Mouse (Mus musculus) regulatory T cell (primary cell): Measurements from ENCODE around the gene Slc2a10.

Source experiments
- in situ Hi-C: fragments of 300-600 bp; cut with MboI, MseI; formaldehyde crosslinking; loops from one replicate; pipeline ENCODE4 v1.15.1; 2025; ENCODE audit warnings: high pct_unique_total_duplicates

Slc2a10 gene

DNA sequence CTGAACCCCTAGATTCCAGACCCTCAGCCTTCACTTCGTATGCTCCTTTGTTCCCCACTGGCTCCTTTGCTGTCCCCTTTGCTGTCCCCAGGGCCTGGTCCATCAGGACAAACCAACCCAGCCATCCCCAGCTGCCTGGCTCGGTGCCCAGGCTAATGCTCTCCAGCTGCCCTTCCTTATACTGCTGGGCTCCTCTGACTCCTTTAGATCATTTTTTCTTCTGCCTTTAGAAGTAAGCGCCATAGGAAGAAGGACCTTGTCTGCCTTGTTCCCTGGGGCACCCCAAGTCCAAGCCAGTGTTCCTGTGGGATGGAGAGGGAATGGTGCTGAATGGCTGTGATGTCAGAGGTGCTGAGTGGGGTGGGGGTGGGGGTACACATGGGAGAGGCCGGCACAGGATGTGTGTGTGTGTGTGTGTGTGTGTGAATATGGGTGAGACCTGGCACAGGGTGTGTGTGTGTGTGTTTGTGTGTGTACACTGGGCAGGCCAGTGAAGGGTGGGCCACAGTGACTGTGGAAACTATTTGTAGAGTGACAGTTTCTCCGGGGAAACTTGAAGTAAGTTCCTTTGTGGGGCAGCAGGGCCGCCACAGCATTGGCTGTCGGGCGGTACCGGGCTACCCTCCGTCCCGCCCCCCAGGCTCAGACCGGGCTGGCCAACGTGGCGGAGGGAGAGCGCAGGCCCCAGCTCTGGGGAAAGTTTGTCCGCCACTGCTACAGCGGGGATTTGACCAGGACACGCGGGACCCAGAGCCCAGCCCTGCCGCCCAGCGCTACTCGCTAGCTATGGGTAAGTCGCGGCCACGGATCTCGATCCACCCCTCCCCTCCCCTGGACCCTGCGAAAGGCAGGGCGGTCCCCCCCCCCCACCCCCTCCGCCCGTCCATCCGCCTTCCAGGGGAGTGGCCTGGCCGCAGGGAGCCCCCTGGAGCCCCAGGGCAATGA is at the start of gene Slc2a10:
Slc2a10 (plus strand) TSS at position 529 of the 945 bp plus-strand sequence.
- in situ Hi-C loops: no loop called here

DNA sequence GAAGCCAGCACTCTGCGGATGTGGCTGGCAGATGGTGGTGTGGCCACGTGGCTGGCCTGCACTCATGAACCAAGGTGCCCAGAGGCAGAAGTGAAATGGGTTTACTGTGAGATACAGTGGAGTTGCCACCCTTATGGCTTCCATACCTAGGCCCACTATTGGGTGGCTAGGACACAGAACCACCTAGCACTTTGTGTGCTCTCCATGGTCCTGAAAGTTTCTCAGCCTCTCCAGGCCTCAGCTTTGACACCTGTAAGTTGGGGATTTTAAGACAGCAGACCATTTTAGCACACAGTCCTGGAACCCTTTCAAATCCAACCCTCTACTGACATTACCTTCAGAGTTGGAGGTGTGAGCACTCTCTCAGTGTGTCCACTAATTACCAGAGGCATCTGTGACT is 46.9 kb upstream of the Slc2a10 start:
- in situ Hi-C loops: no loop called here

DNA sequence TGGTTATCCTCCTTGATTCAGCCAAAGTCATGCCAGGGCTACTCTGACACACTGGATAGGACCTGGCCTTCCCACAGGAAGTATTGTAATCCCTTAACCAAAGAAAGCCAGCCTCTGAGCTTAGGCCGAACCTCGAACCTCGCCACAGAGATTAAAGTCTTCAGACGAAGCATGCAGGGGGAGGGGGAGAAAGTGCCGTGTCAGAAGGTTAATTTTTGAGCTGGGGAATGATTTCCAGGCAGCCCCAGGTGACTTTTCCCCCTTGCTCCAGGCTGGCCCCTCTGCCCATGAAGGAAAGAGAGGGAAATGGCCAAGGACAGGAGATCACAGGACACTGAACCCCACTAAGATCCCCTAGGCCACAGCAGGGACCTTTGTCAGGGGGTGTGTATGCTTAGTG is 45.4 kb upstream of the Slc2a10 start:
- in situ Hi-C loops: no loop called here

DNA sequence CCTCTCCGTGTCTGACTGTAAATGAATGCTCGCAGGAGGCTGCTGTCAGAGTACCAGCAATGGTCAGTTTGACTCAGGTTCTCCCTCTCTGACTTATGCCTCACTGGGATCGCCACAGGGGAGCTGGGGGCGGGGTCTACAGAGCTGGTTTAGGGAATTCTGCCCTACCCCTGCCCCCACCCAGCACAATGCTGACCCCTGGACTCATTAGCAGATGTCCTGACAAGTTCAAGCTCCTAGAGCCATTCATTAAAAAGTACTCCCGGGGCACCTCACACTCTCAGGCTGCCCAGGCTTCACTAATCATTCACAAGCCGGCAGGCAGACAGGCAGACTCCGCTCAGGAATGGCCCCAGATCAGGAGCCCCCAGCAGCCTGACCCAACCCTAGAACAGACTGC is 43.9 kb upstream of the Slc2a10 start:
- in situ Hi-C loops: no loop called here

DNA sequence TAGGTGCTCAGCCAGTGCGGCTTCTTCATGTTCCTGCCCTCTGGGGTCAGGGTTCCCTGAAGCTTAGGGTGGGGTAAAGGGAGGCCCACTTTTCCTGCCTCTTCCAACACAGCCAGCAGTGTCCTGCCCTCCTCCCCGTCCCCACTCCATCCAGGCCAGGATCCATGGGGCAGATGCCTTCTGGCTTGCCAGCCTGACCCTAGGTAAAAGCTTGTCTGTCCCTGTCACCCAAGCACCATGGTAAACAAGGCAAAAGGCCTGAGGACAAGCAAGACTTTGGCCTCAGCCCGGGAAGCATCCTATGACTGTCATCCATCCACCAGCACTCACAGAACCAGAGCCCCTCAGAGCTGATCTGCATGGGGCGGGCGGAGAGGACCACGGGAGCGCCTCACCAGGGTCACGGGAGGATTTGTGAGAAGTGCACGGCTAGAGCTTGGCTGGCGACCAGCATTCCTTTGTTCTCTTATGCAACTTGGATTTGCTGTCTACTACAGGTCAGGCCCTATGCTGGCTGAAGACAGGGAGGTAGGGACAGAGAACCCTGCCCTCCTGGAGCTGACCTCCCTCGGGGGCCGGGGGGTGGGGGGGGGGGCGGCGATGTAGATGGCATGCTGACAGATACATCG is 35.6 kb upstream of the Slc2a10 start:
- in situ Hi-C loops: no loop called here

DNA sequence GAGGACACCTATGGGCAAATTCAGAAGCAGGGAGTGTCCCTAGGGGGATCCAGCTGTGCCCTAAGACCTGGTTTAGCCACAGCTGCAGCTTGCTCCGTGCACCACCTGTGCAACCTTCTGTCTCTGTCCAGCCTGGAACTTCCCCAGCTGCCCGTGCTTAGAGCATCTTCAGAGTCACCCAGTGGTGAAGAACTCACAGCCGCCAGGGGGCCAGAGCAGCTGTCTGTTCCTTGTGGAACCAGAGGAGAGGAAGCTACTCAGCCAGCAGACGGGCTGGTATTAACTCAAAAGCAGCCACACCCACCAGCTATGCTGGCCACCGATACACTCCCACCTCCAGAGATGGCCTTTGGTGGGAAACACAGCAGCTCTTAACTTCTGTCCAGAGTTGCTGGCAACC is 33.4 kb upstream of the Slc2a10 start:
- in situ Hi-C loops: no loop called here

DNA sequence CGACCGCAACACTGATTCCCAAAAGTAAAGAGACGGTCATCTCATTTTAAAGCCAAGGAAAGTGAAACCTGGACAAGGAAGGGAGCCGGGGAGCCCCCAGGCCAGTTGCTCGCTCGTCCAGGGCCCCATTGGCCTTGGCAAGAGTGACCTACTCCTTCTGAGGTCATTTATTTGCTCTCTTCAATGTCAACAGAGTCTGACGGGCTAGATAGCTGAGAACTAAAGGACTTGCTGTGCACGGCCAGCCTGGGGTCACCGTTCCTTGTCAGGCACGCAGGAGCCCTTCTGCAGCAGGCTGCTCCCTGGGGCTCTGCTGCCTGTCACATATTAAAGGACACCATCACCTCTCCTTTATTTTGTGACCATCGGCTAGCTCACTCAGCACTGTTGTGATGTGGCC is 31.6 kb upstream of the Slc2a10 start:
- in situ Hi-C loops: no loop called here

DNA sequence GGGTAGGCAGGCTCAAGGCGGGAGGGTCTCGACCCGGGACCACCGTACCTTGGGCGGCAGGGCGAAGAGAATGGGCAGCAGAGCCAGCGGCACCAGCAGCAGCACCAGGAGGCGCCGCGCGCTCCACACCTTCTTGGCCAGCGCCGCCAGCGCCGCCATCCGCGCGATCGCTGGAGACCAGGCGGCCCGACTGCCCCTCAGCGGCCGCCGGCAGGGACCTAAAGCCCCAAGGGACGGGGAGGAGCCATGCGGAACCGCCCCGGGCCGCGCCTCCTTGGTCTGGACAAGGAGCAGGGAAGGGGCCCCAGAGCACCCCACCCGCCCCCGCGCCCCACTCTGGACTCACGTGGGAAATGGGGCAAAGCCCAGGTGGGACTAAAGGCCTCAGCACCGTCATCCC is 30.6 kb upstream of the Slc2a10 start, which contains the start of gene Slc13a3:
Slc13a3 (minus strand) TSS at position 228 of the 400 bp plus-strand sequence.
- in situ Hi-C loops: no loop called here

DNA sequence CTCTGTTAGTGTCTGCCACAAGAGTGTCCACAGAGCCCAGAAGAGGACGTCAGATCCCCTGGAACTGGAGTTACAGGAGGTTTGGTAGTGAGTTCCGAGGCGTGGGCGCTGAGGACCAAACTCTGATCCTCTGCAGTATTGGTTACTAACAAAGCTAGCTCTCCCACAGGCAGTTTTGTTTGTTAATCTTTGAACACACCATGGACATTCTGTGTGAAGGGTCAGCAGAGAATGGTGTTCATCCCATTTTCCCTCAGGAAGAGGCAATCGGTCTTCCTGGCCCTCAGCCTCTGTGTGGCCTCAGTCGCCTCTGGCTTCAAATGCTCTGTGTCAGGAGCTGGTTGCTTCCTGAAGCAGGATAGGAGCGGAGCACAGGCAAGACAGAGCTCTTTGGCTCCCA is 28.2 kb upstream of the Slc2a10 start:
- in situ Hi-C loops: no loop called here

DNA sequence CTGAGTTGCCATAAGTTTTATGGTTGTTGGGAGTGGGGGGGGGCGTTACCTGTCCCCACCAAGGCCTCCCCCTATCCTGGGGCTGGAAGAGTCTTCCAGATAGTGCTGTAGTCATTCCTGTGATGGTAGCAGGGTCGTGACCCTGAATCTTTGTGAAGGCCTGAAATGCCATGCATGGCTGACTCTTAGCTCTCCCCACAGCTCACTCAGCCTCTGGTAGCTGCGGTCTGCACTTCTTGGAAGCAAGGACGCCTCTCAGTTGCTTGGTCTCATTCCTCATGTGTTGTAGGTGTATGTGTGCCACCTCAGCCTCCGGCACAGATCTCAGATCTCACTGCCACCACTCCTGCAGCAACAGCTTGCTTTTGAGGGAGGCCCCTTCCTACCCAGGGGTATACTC is 27.7 kb upstream of the Slc2a10 start:
- in situ Hi-C loops: no loop called here

DNA sequence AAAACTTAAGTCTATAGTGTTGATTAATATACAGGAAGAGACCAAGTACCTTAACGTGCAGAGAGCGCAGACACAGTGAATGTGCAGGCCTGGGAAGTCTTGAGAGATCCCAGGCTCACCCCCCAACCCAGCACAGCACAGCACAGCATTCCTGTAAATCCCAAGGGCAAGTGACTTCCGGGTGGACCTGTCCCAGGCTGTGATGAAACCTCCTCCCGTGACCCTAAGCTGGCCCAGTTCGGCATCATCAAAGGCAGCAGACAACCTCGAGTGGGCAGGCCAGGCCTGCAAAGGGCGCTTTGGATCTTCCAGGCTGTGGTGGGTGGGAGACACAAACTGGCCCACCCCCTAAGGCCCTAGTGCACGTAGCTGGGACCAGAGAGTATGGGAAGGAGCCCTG is 21.6 kb upstream of the Slc2a10 start:
- in situ Hi-C loops: no loop called here

DNA sequence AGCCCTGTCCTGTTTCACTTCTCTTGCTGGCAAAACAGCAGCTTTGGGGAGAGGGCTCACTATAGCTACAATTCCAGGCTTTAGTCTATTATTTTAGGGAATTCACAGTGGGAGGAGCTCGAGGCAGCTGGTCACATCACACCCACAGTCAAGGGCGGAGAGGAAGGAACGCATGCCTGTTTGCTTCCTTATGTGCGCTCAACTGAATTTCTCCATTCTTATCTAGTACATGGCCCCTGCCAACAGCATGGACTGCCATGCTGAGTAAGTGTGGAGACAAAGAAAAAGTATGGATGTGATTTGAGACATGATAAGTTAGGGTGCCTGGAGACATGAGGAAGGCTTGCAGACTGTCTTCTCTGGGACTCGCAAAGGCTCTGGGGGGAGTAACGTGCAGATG is 19.4 kb upstream of the Slc2a10 start:
- in situ Hi-C loops: no loop called here

DNA sequence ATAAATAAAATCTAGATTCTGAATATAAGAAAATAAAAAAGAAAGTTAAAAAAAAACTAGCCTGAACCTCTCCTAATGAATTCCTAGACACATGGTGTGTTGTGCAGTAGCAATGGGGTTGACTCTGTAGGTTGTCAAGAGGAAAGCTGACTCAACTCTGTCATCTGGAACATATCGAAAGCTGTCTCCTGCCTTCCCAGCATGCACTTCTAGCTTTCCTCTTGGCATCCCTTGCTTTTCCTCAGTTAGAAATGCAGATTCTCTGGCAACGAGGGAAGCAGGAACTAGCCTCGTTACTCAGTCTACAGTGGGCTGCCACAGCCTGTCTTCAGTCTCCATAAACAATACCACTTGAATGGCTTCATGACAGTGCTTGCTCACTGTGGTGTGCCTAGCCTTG is 17.8 kb upstream of the Slc2a10 start:
- in situ Hi-C loops: loop anchor here (5.0 kb wide), 1 partner anchor 124 kb away; no protein-coding TSS in a partner anchor

DNA sequence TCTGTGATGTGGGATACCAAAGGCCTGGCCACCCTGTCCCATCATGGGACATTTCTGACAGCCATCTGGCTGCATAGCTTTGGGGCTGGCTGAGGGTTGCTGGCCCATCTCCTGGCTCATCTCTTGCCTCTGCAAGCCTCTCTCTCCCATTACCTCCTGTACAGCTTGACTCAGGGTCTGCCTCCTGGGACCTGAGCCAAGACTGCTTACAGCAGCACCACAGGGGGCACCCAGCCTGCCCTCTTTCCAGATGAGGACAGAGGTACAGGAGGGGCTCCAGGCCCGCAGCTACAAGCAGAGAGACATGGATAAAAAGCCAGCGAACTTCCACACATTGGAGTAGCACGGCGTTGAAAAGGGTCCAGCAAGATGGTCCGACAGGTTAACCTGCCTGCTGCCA is 17.2 kb upstream of the Slc2a10 start:
- in situ Hi-C loops: loop anchor here (5.0 kb wide), 1 partner anchor 124 kb away; no protein-coding TSS in a partner anchor

DNA sequence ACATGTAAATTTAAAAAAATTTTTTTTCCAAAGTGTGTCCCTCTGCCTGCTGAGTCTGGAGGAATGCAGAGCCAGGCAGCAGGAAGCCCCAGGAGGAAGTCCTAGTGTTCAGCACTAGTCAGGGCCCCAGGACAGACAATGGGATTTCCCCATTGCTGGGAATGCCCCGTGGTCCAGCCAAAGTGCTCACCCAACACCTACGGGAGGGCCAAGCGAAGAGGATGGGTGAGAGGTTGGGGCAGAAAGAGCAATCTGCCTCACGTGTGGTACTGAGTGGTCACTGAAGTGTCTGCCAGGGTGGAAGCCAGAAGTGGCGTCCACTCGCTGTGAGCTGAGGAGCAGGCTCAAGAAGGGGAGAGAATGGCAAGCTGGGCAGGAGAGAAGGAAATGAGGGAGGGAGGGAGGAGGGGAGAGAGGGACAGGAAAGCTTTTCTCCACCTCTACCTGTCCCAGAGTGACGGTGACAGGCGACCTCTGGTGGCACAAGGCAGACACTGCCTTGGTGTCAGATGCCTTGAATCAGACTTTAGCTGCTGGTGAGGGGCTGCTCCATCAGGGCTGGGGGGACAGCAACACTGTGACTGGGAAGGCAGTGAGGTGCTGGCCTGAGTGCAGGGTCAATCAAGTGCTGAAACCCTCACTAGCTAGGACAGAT is 16.6 kb upstream of the Slc2a10 start:
- in situ Hi-C loops: loop anchor here (5.0 kb wide), 1 partner anchor 125 kb away; no protein-coding TSS in a partner anchor

DNA sequence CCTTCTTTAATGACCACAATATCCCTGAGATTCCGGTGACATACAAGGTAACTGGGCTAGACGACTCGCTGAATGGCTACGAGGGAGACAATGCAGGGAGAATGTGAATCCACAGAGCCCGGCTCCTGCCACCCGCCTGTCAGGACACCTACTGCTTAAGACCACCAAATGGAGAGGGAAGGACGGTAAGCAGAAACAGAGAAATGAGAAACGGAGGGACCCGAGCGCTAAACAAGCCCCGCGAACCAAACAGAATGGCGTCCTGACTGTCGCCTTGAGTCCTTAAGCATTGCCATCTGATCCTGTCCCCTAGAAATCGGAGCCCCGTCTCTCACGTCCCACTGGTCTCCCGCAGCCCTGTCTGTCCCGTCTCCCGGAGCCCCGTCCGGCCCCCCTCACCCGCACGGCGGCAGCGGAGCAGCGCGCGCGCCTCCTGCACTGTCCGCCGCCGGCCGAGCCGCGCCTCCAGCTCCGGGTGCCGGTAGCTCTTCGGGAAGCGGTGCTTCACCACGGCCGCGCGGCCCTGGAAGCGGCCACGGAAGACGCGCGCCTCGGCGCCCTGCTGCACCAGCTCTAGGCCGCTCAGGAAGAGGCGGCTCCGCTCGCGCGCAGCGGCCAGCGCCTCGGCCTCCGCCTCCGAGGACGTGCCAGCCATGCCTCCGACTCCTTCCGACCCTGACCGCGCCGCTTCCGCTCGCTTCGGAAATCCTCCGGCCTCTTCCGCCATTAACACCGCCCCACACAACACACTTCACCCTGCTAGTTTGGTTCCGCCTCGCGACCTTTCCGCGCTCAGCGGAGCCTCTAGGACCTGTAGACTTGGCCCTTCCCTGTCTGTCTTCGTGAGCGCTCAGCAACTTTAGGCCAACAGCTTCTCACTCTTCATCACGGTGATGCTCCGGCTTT is 10.7 kb upstream of the Slc2a10 start, which contains the start of gene Trp53rka:
Trp53rka (minus strand) TSS at position 677 of the 906 bp plus-strand sequence.
- in situ Hi-C loops: loop anchor here (5.0 kb wide), 2 partner anchors 101 to 1304 kb away; no protein-coding TSS in a partner anchor

DNA sequence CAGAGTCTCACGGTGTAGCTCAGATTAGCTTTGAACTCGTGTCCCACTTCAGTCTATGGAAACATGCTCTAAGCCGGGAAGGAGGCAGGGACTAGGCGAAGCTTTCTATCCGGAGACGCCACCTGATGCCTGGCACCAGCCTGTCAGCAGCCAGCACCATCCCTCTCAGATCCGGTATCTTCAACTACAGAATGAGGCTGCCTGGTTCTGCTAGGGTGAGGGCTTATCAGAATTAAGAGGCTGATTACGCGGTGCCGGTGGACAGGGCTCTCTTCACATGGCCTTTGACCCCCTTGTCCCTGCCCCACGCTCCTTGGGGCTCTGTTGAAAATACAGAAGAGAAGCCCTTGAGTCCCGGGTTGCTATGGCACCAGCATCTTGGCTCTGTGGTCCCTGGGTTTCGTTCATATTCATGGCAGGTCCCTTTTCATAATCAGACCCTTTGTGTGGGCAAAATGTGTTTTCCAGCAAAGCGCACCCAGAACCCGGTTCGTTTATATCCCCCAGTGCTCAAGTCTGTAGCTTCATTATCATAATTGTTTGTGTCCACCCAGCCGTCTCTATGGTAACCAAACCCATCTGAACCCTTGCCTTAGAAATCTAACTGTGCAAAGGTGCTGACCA is 9.9 kb upstream of the Slc2a10 start:
- in situ Hi-C loops: loop anchor here (5.0 kb wide), 2 partner anchors 101 to 1304 kb away; no protein-coding TSS in a partner anchor

DNA sequence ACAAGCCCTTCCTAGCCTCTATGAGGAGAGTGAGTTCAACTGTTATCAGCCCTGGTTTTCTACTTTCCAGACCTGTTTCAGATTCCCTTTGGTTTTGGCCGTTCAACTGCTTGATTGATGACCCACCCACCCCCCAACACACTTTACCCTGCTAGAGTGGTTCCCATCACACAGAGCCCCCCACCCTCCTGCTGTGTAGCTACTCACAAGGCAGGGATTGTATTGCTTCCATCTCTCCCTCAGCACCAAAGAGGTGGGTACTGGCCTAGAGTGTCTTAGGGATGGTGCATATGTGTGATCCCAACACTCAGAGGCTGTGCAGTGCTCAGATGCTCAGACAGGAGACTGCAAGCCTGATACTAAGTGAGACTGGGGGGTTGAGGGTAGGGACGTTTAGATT is 9.1 kb upstream of the Slc2a10 start:
- in situ Hi-C loops: loop anchor here (5.0 kb wide), 2 partner anchors 102 to 1303 kb away; no protein-coding TSS in a partner anchor

DNA sequence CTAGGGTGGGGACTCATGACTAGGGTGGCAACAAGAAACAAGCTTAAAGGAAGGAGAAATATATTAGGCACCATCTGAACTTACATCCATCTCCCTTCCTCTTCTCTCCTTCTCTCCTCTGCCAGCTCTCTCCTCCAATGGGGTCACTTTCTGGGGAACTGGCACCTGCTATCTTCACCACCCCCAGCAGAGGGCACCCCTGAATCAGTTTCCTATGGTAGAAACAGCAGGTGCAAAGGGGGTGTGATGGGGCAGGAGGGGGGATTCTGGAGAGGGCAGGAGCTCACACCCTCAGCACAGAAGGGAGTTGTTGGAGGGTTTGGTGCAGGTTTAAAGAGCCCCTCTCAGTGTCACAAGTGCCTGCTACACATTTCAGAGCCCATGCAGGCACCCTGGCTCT is 7.3 kb upstream of the Slc2a10 start:
- in situ Hi-C loops: no loop called here

DNA sequence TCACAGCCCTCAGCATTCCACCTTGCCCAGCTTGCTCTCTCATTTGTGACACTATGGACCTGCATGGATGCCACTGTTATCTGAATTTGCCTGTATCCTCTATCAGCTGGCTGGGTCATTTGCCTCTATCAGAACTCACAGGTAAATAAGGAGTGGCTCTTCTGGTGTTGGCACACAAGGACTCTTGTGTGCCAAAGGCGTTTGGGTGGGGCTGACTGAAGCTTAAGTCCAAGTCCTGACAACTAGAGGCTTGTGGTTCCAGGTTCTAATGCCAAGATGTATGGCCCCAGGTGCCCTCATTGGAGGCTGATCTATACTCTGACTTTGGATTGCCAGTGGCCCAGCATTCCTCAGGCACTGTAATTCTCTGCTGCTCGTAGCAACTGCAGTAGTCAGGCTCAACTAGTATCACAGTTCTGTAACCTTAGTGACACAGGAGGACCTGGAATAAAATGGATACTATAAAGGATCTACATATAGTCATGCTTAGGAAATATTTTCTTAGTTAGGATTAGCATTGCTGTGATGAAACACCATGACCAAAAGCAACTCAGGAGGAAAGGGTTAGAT is 5.8 kb upstream of the Slc2a10 start:
- in situ Hi-C loops: no loop called here
